Mouse (Mus musculus) R1 (cell line): ENCODE measurements at regions not wholly inside any gene's neighbourhood (a gene's known extent, or its start where the extent isn't known, plus 50 kb on each side); places are given as distances from the start of the nearest gene placed in this dataset.

Experiments
- DNase-seq: peaks from one replicate; pipeline ENCODE4 v3.0.0-alpha.2; 2018; ENCODE audit warnings: low read depth, low spot score

GRCm38 (mm10) chr2:106083801-106084800 is 80.8 kb upstream of the Dnajc24 start:
- no peak for DNase-seq

DNA sequence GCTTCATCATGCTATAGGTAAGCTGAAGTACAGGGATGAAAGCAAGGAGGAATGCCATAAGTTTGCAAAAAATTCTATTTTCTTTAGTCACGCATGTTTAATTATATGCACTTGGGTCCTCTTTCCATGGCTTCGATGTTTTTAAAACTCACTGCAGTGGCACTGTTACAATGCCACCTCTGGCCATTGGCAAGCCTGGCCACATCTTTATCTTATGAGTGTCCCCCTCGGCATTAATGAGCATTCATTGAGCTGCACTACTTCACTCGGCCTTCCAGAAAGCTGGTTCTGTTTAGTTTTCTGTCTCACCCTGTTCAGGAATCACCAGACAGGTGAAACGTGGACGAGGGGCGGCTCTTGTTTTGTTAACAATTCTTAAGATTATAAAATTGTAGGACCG is 79.7 kb upstream of the Dnajc24 start:
- DNase-seq = no peak

- DNase-seq = peak; percentile 66
These were observed 78.6 kb upstream of the Dnajc24 start for GRCm38 (mm10) chr2:106081951-106082350.

GRCm38 (mm10) chr2:106080626-106081025 is 77.3 kb upstream of the Dnajc24 start:
- DNase-seq = no peak

GRCm38 (mm10) chr2:106078591-106078990 is 75.2 kb upstream of the Dnajc24 start:
- DNase-seq = no peak

DNA sequence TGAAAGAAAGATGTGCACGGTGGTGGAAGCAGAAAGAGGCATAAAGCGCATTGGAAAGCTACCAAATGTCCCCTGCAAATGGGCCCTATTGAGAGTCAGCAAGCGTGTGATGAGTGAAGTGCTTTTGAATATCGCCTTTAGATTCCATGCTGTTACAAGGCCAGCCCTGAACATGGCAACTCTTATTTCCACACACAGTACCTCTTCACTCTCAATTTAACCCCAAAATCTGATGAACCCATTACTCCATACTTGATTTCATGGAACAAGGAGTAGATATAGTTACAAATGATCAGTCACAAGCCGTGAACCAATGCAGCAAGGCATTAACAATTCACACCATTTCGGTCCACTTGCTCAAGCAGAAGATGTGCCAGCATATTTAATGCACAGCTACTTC is 71.1 kb upstream of the Dnajc24 start:
- DNase-seq = no peak

- DNase-seq = no peak
These were observed 61.0 kb upstream of the Dnajc24 start for GRCm38 (mm10) chr2:106064316-106064715.
